Mouse (Mus musculus) limb, embryonic 13.5 days (tissue): ENCODE results near the gene Dlg1. TPM values are rescaled to one million over a fixed set of nuclear protein-coding genes. Genes with fewer than 3 reads are reported as not detected.

Source experiments
- ATAC-seq: fragments of 200-750 bp; cut with Nextera tagmentation; 2 replicates; pipeline ENCODE4 v1.8.0; 2017; ENCODE audit warnings: low read depth, moderate number of reproducible peaks, moderate TSS enrichment; ENCODE audit not compliant: low FRiP score
- H3K27ac ChIP-seq: fragments of 300-500 bp; sonication (generic); 2 replicates; pipeline ENCODE4 v1.5.1; 2015; ENCODE audit warnings: inconsistent platforms, mild to moderate bottlenecking, moderate library complexity
- H3K27me3 ChIP-seq: fragments of 300-500 bp; sonication (generic); 2 replicates; pipeline ENCODE4 v1.6.1; 2015; ENCODE audit warnings: mild to moderate bottlenecking, inconsistent platforms
- H3K36me3 ChIP-seq: fragments of 300-500 bp; sonication (generic); 2 replicates; pipeline ENCODE4 v1.6.1; 2015; ENCODE audit warnings: inconsistent platforms, mild to moderate bottlenecking, moderate library complexity
- H3K4me1 ChIP-seq: fragments of 300-500 bp; sonication (generic); 2 replicates; pipeline ENCODE4 v1.6.1; 2015; ENCODE audit warnings: inconsistent platforms
- H3K4me2 ChIP-seq: fragments of 300-500 bp; sonication (generic); replicated peaks from 2 replicates; pipeline ENCODE4 v1.6.1; 2015; ENCODE audit warnings: inconsistent platforms, mild to moderate bottlenecking, moderate library complexity
- H3K4me3 ChIP-seq: fragments of 300-500 bp; sonication (generic); 2 replicates; pipeline ENCODE4 v1.5.1; 2015; ENCODE audit warnings: moderate library complexity, mild to moderate bottlenecking, inconsistent platforms
- H3K9ac ChIP-seq: fragments of 300-500 bp; sonication (generic); 2 replicates; pipeline ENCODE4 v1.6.1; 2015; ENCODE audit warnings: mild to moderate bottlenecking, inconsistent platforms
- H3K9me3 ChIP-seq: fragments of 300-500 bp; sonication (generic); 2 replicates; pipeline ENCODE4 v1.6.1; 2016; ENCODE audit warnings: inconsistent platforms
- WGBS: fragments of 180-500 bp; shearing (Covaris S2); methylation state at CpG from one replicate; pipeline ENCODE4 v1.1.7; 2015; 5-methylcytosine and 5-hydroxymethylcytosine counted together
- polyA plus RNA-seq: library from polyadenylated mRNA; unstranded; fragments of >200 nt; fragmentation: Nextera tagmentation; extraction: Ambion mirVana; gene quantifications from 2 replicates; pipeline ENCODE4 v1.2.1, GENCODE M21; 2015

The Dlg1 gene
- polyA plus RNA-seq, 1 experiment from 2014 or later, result 35.6 TPM

DNA sequence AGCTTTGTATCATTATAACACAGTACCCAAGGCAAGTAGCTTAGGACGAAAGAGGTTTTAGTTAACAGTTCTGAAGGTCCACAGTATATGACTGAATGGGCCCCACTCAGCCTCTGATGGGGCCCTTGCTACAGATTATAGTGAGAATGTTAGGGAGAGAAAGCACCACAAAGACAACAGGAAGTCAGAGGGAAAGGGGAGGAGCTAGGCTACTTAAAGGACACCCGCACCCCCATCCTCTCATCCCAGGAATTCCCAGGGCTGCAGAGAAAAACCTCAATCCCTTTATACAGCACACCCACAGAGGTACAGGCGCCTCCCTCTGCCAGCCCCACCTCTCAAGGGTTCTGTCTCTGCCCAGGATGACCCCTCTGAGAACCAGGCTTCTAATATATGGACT lies 32.2 kb upstream of the Dlg1 start:
- 79% methylated on average over 3 of the region's 3 CpGs for whole genome bisulfite sequencing
- no peaks in the 10 kb centered on the region for H3K27me3 ChIP-seq

DNA sequence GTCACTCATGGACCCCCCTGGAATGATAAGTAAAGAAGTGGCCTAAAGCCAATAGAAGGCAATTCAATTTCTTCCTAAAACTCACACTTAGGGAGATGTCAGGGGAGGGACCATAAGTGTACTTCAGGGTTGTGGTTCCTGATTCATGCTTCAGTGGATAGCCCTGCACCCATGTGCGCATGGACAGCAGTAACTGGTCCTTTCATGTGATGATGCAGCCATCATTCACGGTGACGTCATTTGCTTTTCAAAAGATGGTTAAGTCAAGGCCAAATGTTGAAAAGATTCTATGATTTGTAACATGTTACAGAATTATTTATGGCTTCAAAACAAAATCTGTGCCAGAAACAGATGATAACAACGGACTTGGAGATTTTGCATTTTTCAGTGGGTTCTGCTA lies 28.9 kb upstream of the Dlg1 start:
- 95% methylated on average over 4 of the region's 4 CpGs for WGBS
- Histone ChIP-seq H3K4me1 (0 out of 2 replicates have a peak, but pooled peaks cover 8% of the 10 kb centered on the region), H3K36me3 (no peaks in the 10 kb centered on the region), H3K9ac (no peak overlapping the region), H3K4me2 (no peak overlapping the region), H3K27ac (no peak overlapping the region), H3K9me3 (no peaks in the 10 kb centered on the region), H3K27me3 (no peaks in the 10 kb centered on the region), H3K4me3 (no peak overlapping the region)
- ATAC-seq, result no peak

More for the DNA sequence above, 32.2 kb upstream of the Dlg1 start:
- H3K9me3 ChIP-seq, result no peaks in the 10 kb centered on the region
- ATAC-seq, result no peak
- no peak overlapping the region for H3K4me2 ChIP-seq
- no peak overlapping the region for H3K9ac ChIP-seq
- no peaks in the 10 kb centered on the region for H3K36me3 ChIP-seq
- H3K4me1 ChIP-seq, result 0 out of 2 replicates have a peak, but pooled peaks cover 4% of the 10 kb centered on the region
- no peak overlapping the region for H3K4me3 ChIP-seq
- H3K27ac ChIP-seq, result no peak overlapping the region

DNA sequence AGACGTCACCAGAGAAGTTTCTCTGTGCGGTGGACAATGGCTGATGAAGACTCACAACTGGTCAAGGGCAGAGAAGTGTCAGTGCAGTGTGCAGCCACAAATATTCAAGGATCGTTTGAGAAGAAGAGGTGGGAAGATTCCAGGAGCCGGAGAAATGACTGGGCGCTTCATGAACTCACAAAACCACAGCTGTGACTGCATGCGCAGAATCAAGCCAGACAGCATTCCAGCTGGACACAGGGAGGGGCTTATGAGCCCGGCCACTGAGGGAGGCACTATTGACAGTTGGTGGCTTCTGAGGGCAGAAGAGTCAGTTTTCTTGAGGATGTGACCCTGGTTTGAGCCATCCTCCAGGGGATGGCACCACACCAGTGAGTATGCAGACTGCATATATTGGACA lies 24.9 kb upstream of the Dlg1 start:
- WGBS, result 36% methylated on average over 7 of the region's 7 CpGs
- Histone ChIP-seq H3K4me1 (peaks cover 16% of the 10 kb centered on the region), H3K27me3 (no peaks in the 10 kb centered on the region), H3K9me3 (no peaks in the 10 kb centered on the region), H3K27ac (no peak overlapping the region), H3K9ac (no peak overlapping the region), H3K4me2 (no peak overlapping the region), H3K36me3 (no peaks in the 10 kb centered on the region), H3K4me3 (no peak overlapping the region)
- ATAC-seq, result no peak

DNA sequence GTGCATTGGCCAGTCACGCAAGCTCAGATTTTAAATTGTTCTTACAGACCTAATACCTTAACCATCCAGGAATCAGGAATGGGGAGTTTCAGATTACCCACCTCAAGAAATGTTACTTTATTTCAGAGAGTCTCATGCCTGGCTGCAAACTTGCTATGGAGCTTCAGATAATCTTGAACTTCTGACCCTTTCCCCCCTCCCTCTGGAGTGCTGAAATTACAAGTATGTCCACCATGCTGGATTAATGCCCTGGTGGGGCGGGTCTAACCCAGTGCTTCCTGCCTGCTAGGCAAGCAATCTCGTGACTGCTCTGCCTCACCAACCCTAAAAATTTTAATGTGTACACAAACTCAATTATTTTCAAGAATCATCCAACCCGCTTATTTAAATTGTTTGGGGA lies 23.3 kb upstream of the Dlg1 start:
- no peak for ATAC-seq
- no peaks in the 10 kb centered on the region for H3K27me3 ChIP-seq
- no peak overlapping the region for H3K9ac ChIP-seq
- H3K36me3 ChIP-seq, result no peaks in the 10 kb centered on the region
- H3K9me3 ChIP-seq, result no peaks in the 10 kb centered on the region
- H3K27ac ChIP-seq, result no peak overlapping the region
- H3K4me2 ChIP-seq, result no peak overlapping the region
- H3K4me1 ChIP-seq, result peaks cover 16% of the 10 kb centered on the region
- H3K4me3 ChIP-seq, result no peak overlapping the region
- 55% methylated on average over 4 of the region's 4 CpGs for WGBS

DNA sequence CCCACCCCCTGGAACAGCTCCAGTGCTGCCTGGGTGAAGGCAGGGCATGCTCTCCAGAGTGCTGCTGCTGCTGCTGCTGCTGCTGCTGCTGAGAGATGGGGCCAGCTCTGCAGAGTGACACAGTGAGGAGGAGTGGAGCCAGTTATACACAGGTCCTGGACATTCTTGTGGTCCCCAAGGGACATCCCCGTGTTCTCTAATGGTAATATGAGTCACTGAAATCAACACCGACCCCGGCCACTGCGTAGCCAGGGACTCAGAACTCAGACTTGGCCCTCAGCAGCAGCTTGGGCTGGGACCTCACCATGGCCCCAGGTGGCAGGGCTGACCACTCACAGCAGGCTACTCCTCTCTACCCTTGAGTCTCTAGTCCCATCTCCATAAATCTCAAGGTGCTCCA lies 21.5 kb upstream of the Dlg1 start:
- H3K27ac ChIP-seq, result no peak overlapping the region
- 33% methylated on average over 4 of the region's 4 CpGs for WGBS
- H3K9me3 ChIP-seq, result no peaks in the 10 kb centered on the region
- no peaks in the 10 kb centered on the region for H3K27me3 ChIP-seq
- peaks cover 16% of the 10 kb centered on the region for H3K4me1 ChIP-seq
- no peak overlapping the region for H3K4me2 ChIP-seq
- peak overlapping the region; percentile 13; the same call in 1 of the 2 replicates for H3K9ac ChIP-seq
- no peak overlapping the region for H3K4me3 ChIP-seq
- H3K36me3 ChIP-seq, result no peaks in the 10 kb centered on the region
- no peak for ATAC-seq

DNA sequence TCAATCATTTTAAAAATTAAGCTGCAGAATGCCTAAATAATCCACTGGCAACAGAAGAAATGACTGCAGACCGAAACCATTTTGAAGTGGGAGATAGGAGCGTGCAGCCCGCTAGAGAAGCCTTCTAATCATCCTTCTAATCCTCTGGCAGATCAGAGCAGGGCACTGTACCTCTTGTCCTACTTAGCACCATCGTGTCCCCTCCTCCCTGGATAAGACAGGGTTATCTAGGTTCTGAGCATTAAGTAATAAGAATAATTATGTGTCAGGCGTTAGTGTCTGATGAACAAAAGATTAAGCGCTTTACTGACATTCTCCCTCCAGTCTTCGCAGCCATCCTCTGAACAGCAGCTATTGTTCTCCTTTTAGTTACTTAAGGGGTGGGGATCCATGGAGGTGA lies 16.0 kb upstream of the Dlg1 start:
- Histone ChIP-seq H3K4me1 (peaks cover 6% of the 10 kb centered on the region), H3K9me3 (no peaks in the 10 kb centered on the region), H3K27me3 (no peaks in the 10 kb centered on the region), H3K36me3 (no peaks in the 10 kb centered on the region), H3K9ac (no peak overlapping the region), H3K4me3 (no peak overlapping the region), H3K27ac (no peak overlapping the region), H3K4me2 (no peak overlapping the region)
- WGBS, result 84% methylated on average over 7 of the region's 7 CpGs
- no peak for ATAC-seq

DNA sequence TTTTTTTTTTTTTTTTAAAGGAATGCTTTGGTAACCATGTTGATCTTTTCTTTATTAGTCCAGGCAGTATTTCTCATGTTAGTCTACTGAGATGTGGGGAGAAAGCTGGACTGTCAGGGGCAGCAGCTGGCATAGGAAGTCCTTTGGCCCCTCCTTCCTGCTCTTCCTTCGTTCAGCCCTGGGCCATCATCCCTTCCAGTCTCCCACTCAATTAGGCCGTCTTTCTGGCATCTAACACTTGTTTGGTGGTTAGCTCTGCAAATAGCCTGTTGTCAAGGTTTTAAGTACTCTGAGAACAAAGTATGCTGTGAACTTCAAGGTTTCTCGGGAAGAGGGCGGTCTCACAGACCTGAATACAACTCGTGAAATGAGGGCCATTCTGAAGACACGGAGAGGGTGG lies 12.5 kb upstream of the Dlg1 start:
- Histone ChIP-seq H3K9me3 (no peaks in the 10 kb centered on the region), H3K27ac (no peak overlapping the region), H3K36me3 (no peaks in the 10 kb centered on the region), H3K27me3 (no peaks in the 10 kb centered on the region), H3K4me2 (no peak overlapping the region), H3K4me3 (no peak overlapping the region), H3K4me1 (peaks cover 10% of the 10 kb centered on the region), H3K9ac (no peak overlapping the region)
- WGBS, result 23% methylated on average over 6 of the region's 6 CpGs
- ATAC-seq, result no peak

DNA sequence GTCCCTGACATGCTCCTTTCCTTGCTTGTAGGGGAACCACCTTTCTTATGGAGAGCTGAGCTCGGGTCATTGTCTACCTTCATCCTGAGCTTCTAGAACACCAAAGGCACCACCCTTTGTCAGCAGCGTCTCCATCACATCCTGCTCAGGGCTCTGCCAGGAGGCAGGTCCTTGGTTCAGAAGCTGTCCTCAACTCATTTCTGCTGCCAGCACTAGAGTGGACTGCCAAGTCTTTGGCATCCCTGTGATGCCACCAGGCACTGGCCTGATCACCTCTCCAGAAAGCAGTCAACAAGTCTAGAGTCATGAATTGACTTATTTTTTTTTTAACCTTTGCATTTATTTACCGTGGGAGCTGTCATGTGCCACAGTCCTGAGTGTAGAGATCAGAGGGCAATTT lies 11.7 kb upstream of the Dlg1 start:
- Histone ChIP-seq H3K4me3 (no peak overlapping the region), H3K9me3 (no peaks in the 10 kb centered on the region), H3K27me3 (no peaks in the 10 kb centered on the region), H3K9ac (no peak overlapping the region), H3K4me2 (no peak overlapping the region), H3K4me1 (peaks cover 10% of the 10 kb centered on the region), H3K27ac (no peak overlapping the region), H3K36me3 (no peaks in the 10 kb centered on the region)
- no peak for ATAC-seq
- WGBS, result 72% methylated on average over 3 of the region's 3 CpGs

DNA sequence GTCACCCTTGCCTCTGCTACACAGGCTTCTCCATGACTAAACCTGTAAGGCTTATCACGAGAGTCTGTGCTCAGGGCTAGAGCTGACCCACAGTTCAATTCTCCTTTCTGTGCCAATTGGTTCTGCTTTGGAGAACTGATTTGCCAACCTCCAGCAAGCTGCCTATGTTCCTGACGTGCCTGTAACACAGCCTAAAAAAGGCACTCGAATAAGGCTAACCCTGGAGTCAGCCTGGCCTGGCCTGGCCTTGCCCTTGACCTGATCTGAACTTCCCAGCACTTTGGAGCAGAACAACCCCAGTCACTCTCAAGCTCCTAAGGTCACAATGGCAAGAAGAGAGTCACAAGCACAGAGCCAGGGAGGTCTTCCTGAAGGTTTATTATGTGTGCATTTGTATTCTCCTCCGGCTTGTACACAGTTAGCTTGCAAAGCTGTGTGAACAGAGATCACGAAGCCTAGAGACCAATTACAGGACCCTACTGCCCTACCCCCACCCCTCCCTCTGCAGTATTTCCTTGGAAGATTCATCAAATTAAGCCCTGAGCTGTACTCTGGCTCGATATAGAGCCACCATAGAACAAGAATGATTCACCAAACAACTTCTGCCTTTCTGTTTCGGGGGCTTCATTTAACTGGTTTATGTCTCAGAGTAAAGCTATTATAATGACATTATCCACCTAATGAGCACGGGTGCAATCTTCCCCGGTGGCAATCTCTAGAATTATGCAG lies 11.0 kb upstream of the Dlg1 start:
- Histone ChIP-seq H3K9ac (no peak overlapping the region), H3K9me3 (no peaks in the 10 kb centered on the region), H3K4me2 (no peak overlapping the region), H3K4me1 (peaks cover 10% of the 10 kb centered on the region), H3K27ac (no peak overlapping the region), H3K36me3 (no peaks in the 10 kb centered on the region), H3K27me3 (no peaks in the 10 kb centered on the region), H3K4me3 (no peak overlapping the region)
- no peak for ATAC-seq
- 66% methylated on average over 9 of the region's 9 CpGs for WGBS

DNA sequence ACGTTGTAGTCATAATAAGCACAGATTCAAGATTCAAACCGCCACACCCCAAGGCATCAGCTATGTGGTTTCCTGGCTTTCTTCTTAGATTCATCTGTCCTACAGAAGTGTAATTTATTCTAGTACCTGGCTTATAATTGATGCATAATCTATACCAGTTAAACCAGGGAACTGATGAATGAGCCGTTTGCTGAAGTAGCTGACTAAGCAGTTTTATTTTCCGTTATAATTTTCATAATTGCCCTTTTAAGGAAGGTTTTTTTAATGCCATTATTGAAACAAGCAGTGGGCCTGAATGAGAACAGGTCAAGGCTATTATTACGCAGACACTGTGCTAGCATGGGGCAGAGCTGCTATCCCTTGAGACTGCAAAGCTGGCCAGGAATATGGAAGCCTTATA lies 9.6 kb upstream of the Dlg1 start:
- no peak for ATAC-seq
- WGBS, result 67% methylated on average over 5 of the region's 5 CpGs
- no peaks in the 10 kb centered on the region for H3K36me3 ChIP-seq
- no peaks in the 10 kb centered on the region for H3K27me3 ChIP-seq
- H3K27ac ChIP-seq, result no peak overlapping the region
- H3K9ac ChIP-seq, result no peak overlapping the region
- H3K4me3 ChIP-seq, result no peak overlapping the region
- H3K4me1 ChIP-seq, result peaks cover 10% of the 10 kb centered on the region
- H3K4me2 ChIP-seq, result no peak overlapping the region
- H3K9me3 ChIP-seq, result no peaks in the 10 kb centered on the region

DNA sequence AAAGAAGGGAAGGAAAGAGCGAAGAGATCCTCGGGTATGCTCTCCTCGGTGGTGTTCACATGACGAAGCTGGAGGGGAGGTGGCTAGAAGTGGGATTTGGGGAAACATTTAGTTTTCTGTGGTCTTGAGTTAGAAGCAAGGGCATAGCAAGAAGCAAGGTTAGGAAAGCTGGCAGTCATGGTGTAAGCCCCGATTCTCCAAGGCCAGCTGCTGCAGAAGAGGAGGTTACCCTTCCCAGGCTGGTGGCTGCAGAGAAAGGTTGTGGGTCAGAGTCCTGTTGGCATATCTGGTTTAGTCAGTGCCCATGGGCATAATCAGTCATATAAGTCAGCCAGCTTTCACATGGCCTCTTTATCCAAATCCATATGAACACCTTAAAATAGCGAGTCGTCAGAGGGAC lies 9.2 kb upstream of the Dlg1 start:
- H3K27me3 ChIP-seq, result no peaks in the 10 kb centered on the region
- H3K9ac ChIP-seq, result no peak overlapping the region
- H3K36me3 ChIP-seq, result no peaks in the 10 kb centered on the region
- 77% methylated on average over 7 of the region's 7 CpGs for WGBS
- H3K4me2 ChIP-seq, result no peak overlapping the region
- H3K27ac ChIP-seq, result no peak overlapping the region
- no peak overlapping the region for H3K4me3 ChIP-seq
- H3K9me3 ChIP-seq, result no peaks in the 10 kb centered on the region
- ATAC-seq, result no peak
- H3K4me1 ChIP-seq, result peaks cover 10% of the 10 kb centered on the region

DNA sequence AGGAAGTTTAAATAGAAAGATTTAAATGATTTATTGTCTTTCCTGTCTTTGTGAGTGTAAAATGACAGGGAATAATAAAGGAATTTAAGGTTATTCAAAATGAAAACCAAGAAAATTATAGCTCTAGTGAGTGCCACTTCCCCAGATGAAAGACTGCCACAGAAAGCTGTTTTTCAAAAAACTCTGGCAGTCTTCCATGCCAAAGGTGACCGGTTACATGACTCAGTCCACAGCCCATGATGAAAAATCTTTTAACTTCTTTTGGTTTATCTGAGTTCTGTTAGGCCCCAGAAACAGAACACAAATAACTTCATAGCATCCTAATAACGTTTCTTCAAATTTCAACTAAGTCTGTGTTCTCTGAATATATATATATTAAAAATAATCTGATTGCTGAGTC lies 7.7 kb upstream of the Dlg1 start:
- H3K4me2 ChIP-seq, result no peak overlapping the region
- no peak overlapping the region for H3K27ac ChIP-seq
- H3K4me3 ChIP-seq, result no peak overlapping the region
- H3K9me3 ChIP-seq, result no peaks in the 10 kb centered on the region
- no peak for ATAC-seq
- no peak overlapping the region for H3K9ac ChIP-seq
- WGBS, result 67% methylated on average over 2 of the region's 2 CpGs
- peaks cover 10% of the 10 kb centered on the region for H3K4me1 ChIP-seq
- no peaks in the 10 kb centered on the region for H3K36me3 ChIP-seq
- H3K27me3 ChIP-seq, result no peaks in the 10 kb centered on the region

DNA sequence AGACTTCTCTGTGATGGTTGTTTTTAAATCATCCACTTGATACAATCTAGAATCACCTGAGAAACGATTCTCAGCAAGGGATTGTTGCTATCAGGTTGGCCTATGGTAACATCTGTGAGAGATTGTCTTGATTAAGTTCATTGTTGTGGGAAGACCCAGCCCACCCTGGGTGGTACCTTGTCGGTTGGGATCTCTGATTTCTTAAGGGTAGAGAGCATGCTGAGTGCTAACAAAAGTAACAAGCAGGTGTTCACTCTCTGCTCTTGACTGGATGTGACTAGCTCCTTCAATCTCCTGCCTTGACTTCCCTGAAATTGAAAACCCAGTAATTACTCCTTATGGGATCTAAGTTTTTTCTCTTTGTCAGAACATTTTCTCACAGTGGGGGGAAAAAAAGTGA lies 5.7 kb upstream of the Dlg1 start:
- H3K9me3 ChIP-seq, result no peaks in the 10 kb centered on the region
- 31% methylated on average over 2 of the region's 2 CpGs for WGBS

More for the DNA sequence above, 5.7 kb upstream of the Dlg1 start:
- Histone ChIP-seq H3K27ac (no peak overlapping the region), H3K4me3 (no peak overlapping the region), H3K36me3 (no peaks in the 10 kb centered on the region), H3K9ac (no peak overlapping the region), H3K4me1 (peaks cover 8% of the 10 kb centered on the region), H3K27me3 (no peaks in the 10 kb centered on the region), H3K4me2 (no peak overlapping the region)
- no peak for ATAC-seq
